Mouse (Mus musculus): Measurements from ENCODE around the gene Gm20388.

Gene Gm20388

DNA sequence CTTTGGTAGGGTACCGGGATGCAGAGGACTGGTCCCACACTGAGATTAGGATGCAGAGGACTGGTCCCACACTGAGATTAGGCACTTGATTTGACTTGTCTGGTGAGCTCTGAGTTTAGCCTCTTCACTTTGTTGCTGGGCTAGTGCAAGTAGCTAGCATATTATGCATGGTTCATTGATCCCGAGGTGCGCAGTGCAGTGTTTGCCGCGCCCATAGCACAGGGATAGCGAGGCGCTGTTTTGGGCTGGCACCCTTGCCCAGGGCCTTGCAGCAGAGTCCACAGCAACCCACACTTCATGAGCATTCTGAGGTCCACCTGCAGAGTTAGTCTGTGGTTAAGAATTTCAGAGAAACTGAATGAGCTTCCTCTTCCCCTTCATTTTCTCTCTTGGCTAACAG lies 2042.2 kb downstream of the Gm20388 start:
- no peak for DNase-seq (ENCODE audit: low spot score in 2 of 2)

DNA sequence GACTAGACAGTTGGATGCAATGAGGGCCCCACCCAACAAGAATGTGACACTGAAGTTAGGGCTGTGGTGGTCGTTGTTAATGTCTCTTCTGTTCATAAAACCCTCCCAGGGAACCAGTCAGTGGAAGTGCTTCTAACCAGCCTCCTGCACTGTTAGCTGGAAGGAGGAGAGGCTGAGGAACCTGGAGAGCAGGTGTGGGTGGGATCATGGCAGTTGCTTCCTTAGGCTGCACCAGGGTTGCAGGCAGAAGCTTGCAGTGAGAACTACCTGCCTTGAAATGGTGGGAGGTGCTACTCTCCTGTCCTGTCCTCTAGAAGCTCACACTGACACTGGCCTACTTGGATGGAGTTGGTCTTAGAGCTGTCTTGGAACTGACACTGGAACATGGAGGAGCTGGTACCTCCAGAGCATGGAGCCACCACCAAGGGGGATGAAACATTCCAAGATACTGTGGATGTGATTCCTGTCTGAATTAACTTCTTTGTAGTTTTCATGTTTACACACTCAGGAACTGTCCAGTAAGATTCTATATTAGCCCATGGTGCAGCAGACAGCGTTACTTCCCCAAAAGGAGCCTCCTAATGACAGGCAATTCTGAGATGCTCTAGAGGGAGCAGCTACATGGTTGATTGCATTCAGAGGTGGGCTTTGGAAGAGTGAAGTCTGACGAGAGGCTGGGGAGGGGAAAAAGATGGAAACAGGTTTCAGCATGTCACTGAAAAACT lies 2043.3 kb downstream of the Gm20388 start:
- DNase-seq (ENCODE audit: low spot score in 2 of 2): no peak

DNA sequence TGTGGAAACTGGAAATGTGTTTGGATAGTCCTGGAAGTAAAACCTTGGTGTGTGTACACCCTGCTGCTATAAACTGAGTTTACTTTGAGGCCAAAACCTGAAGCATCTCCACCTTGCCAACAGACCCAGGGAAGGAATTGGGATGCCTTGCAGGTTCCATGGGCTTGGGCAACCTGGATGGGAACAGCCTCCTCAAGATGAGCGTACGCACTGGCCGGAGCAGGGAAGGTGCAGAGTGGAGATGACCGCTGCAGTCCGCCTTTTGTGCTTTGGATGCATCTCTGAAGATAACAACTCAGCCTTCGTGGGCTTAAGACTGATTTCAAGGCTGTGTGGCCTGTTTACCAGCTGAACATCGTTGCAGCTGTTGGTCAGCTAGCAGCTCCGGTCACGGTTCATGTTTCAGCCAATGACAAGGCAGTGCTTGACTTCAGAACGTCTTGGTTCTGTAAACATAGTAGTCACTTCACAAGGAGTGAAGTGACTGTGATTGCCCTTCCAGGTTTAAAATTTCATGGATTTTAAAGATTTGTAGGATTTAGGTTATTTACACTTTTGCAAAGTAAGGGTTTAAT lies 2044.4 kb downstream of the Gm20388 start:
- no peak for DNase-seq (ENCODE audit: low spot score in 2 of 2)

DNA sequence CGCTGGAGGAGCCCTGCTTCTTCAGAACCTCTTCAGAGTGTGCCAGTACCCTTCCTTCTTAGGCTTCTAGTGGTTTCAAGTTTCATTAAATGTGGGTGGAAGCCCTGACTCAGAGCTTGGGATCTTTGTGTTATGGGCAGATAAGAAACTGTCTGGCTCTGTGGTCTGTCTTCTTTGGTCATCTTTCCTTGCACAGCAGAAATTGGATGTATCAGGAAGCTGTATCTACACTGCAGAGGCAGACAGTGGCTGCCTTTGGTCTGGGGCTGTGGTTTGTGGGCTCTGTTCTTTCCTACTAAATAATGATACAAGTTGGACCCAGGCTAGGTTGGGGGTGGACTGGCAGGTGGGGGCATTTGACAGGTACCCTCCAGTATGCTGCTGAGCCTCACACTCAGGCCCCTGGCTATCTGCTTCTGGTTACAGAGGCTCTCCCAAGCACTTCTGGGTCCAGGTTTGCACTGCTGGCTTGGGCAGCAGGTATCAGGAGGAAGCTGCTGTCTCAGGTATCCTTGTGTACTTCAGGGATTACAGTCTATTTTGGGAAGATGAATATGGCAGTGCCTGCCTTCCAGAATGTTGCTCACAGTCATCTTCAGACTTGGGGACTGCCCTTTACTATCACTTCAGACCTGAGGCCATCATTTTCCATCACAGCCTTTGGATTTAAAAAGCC lies 2045.3 kb downstream of the Gm20388 start:
- no peak for DNase-seq (ENCODE audit: low spot score in 2 of 2)

DNA sequence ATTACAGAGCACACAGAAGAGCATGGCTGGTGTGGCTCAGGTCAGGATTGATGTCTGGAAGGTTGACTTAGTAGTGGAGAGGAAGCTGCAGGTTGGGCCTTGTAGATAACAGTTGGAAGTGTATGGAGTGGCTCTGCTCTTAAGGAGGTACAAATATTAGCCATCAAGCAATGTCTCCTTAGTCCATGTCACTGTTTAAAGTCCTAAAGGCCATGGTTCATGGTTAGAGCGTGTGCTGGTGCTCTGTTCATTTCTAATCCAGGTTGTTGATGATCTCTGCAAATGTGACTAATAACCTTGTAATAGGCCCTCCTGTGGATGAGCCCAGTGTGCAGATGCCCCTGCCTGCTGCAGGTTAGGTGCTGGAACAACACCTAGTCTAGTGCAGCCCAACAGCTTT lies 2047.8 kb downstream of the Gm20388 start:
- DNase-seq (ENCODE audit: low spot score in 2 of 2): no peak

DNA sequence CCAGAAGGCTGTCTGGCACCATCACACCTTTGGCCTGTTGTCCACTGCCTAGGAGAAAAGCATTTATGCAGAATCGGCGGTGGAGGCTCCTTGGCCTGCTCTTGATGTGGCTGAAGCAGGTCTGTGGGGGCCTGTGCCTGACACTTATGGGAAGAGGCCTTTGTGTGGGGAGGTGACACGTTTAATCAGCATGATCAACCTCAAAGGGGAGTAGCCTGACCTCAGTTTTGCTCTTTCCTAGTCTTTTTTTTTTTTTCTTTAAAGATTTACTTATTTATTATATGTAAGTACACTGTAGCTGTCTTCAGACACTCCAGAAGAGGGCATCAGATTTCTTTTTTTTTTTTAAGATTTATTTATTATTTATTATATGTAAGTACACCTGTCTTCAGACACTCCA lies 2052.3 kb downstream of the Gm20388 start:
- no peak for DNase-seq (ENCODE audit: low spot score in 2 of 2)

DNA sequence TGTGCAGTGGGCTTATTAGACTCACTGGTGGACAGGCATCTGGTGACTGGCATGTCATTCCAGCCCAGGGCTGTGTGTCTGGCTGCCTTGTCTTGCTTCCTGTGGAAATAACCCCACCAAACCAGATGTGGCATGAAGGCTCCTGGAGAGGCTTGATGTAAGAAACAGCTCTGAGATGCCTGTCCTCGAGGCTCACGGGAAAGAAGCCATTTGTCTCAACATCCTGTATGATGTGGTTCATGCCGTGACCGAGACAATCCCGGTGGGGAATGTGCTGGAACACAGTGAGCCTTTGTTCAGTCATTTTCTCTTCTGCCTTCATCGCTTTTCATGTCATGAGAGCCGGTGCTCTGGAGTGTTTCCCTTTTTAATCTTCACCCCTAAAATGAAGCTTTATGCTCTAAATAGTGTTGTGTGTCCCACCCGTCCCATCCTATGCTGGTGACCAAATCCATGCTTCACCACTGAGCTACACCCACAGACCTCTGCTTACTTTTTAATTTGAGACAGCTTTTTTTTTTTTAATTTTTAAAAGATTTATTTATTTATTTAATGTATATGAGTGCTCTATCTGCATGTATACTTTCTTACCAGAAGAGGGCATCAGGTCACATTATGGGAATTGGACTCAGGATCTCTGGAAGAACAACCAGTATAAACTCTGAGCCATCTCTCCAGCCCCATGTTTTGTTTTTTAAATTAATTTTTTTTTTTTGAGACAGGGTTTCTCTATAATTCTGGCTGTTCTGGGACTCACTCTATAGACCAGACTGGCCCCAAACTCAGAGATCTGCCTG lies 2054.3 kb downstream of the Gm20388 start:
- DNase-seq (ENCODE audit: low spot score in 2 of 2): no peak

DNA sequence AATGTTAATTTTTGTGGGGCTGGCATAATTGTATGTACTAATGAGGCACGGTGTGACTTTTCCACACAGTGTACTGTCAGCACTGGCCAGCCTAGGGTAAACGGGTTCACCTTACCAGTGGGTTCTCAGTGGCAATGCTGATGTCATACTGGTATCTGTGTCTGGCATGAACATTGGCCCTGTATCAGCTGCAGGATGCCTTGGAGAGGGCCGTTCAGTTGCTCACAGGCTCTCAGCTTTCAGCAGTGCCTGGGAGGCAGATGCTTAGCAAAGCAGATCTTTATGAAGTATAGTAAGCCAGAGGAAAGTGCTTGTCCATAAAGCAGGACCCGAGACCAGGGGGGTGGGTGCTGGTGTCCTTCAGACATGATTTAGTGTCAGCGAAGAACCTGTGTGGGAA lies 2055.5 kb downstream of the Gm20388 start:
- DNase-seq (ENCODE audit: low spot score in 2 of 2): no peak

DNA sequence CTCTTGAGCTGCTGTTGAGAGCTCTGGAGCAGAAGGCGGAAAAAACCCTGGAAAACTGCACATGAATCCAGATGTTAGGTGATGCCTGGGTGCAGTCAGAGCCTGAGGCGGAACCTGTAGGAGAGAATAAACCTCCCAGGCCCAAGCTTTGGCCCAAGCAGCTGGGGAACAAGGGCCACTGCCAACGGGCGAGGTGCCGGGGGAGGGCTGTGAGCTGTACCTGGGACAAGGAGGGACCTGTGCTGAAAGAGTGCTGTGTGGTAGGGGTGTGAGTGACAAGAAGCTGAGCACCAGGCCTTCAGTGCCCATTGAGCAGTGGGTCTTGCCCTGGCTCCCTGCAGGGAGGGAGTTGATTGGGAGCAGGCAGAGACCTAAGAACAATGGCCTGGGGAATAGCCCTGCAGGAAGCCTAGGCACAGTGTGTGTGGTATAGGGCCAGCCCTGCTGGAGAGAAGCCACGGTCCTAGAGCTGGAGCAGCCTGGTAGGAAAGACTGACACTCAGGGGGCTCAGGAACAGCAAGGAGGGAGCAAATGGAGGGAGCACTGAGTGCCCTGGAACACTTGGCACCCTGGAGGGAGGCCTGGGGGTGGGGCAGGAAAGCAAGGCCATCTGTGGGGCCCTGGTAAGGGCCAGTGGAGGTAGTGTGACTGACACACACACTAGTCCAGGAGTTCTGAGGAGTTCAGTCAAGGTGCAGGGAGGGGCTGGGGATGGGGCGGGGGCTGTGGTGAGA lies 2056.2 kb downstream of the Gm20388 start:
- no peak for DNase-seq (ENCODE audit: low spot score in 2 of 2)

DNA sequence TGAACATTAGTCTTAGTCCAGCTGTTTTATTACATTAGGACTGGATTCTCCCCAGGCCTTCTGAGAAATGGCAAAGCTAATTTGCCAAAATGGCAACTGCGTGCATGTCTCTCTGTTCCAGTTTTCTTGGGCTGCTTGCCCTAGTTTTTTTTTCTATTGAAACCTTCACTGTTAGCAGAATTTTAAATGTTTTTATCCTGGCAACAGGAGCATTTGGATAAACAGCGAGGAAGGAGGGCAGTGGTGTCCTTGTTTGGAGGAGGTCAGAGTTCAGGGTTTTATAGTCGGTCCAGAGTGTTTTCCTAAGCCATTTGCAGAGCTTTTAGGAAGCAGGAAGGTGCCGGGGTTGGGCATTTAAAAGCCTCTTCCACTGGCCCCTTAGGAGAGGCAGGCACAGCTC lies 2057.3 kb downstream of the Gm20388 start:
- DNase-seq (ENCODE audit: low spot score in 2 of 2): no peak

DNA sequence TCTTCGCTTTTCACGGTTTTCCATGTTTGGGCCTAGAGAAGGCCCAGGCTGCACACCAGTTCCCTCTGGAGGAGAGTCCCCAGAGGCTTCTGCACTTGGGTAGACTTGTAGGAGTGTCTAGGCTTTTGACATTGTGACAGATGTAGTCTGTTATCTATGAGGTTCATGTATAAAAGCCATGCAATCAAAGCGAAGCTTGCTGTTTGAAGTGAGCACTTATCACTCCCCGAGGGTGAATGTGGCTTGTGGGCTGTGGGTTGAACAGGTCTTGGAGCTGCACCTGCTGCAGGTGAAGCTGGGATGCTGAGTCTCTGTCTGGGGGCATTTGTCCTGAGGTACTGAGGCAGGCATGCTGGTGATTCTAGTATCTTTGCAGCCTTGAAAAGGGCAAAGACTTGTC lies 2057.9 kb downstream of the Gm20388 start:
- DNase-seq (ENCODE audit: low spot score in 2 of 2): no peak

DNA sequence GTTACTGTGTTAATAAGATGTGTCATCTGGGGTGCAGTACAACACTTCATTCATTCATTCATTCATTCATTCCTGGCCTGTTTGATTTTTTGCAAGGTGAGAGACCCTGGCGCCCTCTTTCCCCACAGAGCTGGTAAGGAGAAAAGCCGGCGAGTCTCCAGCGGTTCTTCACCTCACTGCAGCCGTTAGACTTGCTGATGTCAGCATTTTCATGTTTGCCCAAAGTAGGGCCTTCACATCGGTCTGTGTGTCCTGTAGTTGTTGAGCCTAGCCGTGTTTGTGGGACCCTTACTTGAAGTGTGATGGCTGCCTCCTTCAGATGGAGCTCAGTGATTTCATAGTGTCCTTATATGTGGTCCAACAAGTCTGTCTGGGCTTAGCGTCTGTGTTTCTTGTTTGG lies 2059.6 kb downstream of the Gm20388 start:
- no peak for DNase-seq (ENCODE audit: low spot score in 2 of 2)

DNA sequence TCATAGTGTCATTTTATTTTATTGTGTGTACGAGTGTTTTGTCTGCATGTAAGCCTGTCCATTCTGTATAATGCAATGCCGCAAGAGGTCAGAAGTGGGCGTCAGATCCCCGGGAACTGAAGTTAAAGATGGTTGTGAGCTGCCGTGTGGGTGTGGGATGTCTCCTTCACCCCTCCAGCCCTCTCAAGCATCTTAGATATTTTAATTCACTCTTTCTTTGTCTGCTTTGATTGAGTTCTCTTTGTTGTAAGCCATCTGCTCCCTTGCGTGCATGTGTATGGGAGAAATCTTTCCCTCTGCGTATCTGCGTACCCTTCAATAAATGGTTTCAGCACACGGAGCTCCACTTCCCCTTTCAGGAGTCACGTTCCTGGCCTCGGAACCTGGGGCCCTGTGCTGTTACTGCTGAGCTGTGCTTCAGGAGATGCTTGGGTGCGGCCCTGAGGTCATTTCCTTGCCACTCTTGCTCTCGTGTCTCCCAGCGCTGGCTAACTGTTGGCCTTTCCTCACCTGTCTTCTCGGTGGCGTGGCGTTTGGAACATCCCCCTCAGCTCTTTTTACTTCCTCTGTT lies 2060.9 kb downstream of the Gm20388 start:
- DNase-seq (ENCODE audit: low spot score in 2 of 2): no peak

DNA sequence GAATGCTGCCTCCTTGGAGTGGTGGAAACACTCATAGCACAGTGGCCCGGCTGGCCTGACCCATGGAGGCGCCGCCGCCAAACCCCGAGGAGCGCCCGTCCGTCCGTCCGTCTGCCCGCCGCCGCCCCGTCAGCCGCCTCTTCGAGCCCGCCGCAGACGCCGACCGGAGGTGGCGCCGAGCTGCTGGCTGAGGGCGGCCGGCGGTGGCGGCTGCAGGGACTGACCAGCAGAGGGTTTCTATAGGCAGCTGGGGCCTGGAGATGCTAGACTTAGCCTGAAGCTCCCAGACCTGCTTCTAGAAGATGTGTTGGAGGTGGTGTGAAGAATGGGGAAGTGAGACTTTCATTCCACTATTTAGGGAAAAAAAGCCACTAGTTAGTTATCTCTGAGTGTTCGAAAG lies 2063.3 kb downstream of the Gm20388 start:
- DNase-seq (ENCODE audit: low spot score in 2 of 2): no peak

DNA sequence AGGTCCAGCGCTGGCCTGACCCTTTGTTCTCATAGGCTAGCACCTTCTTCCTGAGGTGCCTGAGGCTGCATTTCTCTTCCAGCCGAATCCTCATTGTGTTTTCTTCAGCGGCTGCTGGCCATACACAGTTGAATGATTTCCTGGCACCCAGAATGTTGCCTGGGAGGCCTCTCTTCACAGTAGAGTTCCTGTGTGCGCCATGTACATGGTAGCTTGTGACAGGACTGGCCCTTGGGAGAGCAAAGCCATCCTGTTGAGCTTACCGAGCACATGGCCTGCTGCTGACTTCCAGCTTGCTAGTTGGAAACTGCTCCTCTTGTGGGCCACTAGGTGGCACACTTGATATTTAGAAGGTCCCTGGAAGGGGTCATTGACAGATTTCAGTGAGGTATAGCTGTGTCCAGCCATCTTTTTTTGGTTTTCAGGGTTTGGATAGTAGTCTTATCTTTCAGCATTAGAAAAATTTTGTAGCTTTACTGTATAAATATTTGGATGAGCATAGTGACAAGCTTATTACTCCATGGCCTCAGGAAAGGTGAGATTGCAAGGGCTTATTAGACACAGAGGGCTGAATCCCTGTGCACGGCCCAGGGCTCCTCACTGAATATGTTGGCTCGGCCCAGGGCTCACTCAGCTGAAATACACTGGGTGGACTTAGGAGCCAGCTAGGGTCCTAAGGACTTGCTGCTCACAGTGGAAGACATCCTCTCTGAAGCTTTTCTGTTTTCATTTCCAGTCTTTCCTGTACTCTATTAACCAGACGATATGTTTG lies 2067.4 kb downstream of the Gm20388 start:
- DNase-seq (ENCODE audit: low spot score in 2 of 2): no peak

DNA sequence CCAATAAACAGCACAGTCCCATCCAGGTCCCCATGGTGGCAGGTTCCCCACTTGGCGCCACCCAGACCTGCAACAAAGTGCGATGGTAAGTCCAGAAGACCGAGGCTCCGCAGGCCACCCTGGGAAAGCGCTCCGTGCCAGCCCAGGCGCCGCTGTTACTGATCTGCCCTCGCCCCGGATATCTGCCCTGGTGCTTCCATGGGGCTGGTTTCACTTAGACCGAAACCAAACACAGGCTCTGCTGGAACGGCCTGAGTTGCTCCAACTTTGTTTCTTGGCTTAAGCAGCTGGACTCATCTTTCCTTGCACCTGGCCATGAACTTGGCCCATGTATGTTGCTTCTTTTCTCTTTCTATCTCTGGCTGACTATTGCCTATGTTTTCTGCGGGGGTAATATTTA lies 2068.0 kb downstream of the Gm20388 start:
- DNase-seq (ENCODE audit: low spot score in 2 of 2): no peak

DNA sequence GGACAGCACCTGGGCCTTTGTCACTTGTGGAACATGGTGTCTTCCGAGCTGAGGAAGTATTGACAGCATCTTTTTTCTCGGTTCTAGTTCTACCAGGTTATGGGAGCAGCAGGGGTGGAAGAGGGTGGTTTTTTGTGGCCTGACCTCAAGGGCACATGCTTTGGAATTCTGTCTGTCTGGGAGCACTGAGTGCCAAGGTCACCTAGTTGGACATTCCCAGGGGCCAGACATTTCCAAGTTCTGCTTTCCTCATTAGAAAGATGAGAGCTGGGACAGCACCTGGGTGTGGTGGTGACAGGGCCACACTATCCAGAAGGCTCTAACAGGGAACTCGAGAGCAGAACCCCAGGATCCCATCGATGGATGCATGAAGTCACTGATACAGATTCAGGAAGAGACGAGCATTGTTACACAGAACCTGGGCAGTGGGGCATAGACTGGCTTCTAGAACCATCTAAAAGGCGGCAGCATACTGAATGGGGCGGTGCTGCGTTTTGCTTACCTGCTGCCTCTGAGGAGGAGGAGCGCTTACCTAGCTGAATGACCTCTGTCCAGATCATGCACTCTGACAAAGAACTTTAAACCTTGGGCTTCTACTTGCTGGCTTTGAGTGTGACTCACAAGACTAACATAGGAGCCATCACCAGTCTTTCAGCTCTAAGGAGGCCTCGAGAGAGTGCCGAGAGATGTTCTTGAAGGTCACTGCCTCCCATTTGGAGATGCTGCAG lies 2070.3 kb downstream of the Gm20388 start:
- DNase-seq (ENCODE audit: low spot score in 2 of 2): no peak

DNA sequence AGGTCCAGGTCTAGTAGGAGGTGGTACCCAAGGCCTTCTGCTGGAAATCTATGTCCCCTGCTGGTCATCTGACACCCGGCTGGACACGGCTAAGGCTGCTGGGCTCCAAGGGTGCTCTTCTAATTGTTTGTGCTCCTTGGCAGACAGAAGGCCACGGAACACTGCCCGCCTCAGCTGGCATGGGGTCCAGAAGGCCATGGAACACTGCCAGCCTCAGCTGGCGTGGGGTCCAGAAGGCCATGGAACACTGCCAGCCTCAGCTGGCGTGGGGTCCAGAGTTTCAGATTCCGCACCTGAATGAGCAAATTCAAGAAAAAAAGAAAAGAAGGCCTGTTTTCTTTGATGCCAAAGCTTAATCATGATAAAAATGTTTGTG lies 2070.9 kb downstream of the Gm20388 start:
- DNase-seq (ENCODE audit: low spot score in 2 of 2): peak in 1 of 2 experiments; percentile 22

DNA sequence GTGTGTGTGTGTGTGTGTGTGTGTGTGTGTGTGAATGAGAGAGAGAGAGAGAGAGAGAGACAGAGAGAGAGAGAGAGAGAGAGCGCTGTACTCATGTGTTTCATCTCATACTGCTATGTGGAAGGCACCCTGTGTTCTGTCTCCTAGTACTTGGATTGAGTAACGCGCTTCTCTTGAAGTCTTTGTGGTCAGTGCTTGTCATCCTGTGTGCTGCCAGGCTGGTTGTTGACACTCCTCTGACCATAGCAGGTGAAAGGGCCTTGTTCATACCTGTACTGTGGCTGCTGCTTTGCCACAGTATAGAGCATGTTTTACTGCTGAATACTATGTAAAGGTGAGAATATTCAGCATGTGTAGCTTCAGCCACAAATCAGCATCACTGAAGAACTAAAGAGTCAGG lies 2075.0 kb downstream of the Gm20388 start:
- DNase-seq (ENCODE audit: low spot score in 2 of 2): no peak

DNA sequence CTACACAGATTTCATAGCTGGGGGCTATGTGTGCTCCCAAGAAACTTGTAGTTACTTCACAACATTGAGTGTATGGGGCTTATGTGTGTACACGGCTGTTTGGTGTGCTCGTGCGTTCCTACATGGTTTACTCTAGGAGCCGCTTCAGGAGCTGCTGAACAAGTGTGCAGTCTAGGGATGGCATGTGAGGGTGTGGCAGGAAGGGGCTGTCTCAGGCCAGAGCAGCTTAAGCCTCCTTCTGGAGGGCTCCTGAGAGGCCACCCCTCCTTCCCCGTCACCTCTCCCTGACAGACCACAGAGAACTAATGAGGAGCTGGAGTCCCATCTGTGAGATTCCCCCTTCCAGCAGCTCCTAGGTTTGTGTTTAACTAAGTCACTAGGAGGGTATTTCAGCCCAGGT lies 2077.3 kb downstream of the Gm20388 start:
- DNase-seq (ENCODE audit: low spot score in 2 of 2): no peak

Measured in frontal cortex, postnatal 25 days (tissue).